Mouse (Mus musculus): ENCODE data around the gene Wnk2.

Wnk2 gene

GRCm38 (mm10) chr13:49134491-49134890 is 13.3 kb downstream of the Wnk2 start:
- DNase-seq: no peak

GRCm38 (mm10) chr13:49133125-49133524 is 14.7 kb downstream of the Wnk2 start:
- DNase-seq: no peak

DNA sequence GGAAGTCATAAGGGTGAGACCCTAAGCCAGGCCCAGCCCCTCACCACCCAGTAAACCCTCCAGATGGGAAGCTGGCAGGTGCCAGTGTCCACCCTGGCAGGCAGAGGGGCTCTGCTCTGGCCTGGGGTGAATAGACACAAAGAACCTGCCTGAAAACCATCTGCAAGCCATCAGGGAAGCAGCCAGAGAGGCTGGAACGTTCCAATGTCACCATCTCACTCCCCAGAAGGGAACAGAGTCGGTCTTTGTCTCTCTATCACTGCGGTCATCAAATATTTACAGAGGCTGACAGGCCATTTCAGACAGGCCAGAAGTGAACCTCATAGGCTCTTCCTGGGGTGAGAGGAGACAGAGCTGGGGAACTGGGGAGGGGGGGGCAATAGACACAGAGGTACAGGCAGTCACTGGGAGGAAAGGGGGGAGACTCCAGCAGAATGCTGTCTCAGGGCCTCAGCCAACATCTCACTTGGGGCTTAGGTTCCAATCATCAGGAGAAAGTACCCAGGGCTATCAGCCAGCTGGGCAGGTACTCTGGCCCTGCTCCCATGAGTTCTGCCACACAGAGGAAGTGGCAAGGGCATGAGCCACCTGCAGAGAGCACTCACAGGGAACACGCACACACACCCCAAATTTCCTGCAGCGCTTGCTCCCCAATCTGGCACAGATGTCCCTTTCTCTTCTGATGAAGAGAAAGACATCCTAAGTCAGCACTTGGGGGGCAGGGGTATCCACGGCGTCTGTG is 15.7 kb downstream of the Wnk2 start:
- peak; percentile 45 for DNase-seq

DNA sequence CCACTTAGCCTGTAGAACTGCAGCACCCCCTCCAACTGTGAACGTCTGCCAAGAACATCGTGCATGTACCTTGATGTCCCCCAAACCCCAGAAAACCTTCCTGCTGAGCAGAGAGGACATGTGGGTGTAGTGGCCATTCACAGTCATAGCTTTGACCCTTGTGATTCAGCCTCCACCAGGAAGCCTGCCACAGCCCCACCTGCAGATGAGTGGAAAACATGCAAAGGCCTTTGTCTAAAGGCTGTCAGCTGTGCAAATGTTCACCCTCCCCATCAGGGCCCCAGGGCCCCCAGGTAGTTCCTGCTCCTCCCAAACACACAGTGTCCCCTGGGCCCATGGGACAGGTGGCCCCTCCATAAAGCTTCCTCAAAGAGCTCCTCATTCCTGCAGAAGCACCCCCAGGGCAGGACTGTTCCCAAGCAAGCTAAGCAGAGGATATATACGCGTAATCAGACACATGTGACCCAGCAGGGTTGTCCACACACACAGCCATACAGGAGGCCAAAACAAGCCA is 16.4 kb downstream of the Wnk2 start:
- no peak for DNase-seq

DNA sequence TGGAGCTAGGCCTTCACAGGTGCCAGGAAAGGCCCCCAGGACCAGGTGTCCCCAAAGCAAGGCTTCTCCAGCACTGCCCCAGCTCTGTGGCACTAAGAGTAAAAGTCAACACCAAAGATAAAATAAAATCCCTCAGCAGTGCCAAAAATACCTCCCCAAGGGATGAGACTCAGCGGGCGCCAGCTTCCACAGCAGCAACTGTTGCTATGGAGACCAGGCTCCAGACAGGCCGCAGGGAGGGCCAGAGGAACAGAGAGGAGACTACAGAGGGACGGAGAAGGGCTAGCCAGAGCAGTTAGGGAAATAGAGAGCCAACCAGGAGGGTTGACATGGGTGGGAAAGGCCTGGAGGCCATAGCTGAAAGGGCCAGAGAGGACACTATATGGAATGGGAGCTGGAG is 18.0 kb downstream of the Wnk2 start:
- DNase-seq: no peak

- no peak for DNase-seq
These were observed 18.7 kb downstream of the Wnk2 start for GRCm38 (mm10) chr13:49129154-49129553.

- DNase-seq: no peak
These were observed 19.8 kb downstream of the Wnk2 start for GRCm38 (mm10) chr13:49127844-49128631.

GRCm38 (mm10) chr13:49122106-49122505 is 25.7 kb downstream of the Wnk2 start:
- no peak for DNase-seq

GRCm38 (mm10) chr13:49117563-49117962 is 30.3 kb downstream of the Wnk2 start:
- peak; percentile 36 for DNase-seq

DNA sequence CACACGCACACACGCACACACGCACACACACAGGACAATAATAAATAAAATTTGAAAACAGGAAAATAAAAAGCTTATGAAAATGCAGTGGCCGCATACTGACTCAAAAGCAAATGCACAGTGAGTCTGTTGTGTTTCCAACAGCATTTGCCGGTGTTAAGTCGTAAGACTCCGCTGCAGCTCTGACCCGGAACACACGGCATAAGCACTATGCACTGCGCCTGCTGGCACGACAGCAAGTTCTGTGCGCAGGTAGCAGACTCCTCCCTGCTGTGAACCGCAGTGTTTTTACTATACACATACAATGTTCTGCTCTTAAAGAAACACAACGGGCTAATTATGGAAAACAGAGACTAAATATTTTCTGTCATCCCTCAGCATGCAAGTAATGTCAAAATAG is 32.9 kb downstream of the Wnk2 start:
- no peak for DNase-seq

DNA sequence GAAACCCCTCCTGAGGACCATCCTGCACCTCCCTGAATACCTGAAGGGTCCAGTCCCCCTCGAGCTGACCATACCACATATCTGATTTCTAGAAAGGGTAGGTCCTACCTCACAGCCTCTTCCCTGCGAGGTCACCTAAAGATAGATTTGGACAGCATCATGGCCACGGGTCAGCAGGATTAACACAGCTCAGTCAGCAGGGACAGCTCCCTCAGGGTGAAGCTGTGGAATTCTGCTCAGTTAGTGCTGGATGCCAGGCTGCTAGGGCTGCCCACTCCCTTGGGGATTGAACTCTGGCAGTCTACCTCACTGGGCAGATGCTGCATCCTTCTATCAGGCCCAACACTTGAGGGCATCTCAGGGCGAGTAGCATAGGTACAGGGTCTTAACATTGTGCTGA is 33.7 kb downstream of the Wnk2 start:
- no peak for DNase-seq

GRCm38 (mm10) chr13:49113345-49113744 is 34.5 kb downstream of the Wnk2 start:
- no peak for DNase-seq

DNA sequence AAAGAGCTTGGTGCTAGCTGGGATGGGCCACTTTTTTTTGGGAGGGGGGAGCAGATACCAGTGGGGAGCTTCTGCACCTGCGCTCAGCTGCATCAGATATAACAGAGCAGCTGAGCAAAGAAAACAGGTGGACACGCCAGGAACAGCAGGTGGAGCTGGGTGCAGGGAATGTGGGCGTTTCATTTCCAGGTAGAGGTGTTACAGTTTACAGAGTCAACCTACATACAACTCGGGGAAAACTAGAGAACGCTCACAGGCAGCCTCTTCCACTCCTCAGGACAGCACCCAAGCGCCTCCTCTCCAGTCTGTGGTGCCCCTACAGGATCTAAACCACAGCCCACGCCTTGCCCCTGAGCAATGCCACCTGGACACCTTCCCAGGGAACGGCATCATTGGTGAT is 35.2 kb downstream of the Wnk2 start:
- DNase-seq: no peak

DNA sequence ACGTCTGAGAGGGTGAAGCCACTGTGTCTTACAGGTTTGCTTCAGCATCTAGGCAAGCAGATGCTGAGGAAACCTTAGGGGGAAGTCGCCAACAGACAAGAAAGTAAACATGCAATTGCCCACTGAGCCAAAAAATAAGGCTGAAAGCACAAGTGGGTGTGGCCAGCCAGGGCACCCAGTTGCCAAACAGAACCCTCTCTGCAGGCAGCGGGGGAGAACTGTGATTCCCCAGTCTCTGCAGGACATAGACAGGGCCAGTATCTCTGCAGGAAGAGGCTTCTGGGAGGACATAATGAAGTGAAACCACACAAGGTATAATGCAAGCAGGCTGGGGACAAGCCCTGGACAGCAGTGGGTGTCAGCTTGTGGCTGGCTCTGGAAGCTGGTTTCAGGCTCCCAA is 38.1 kb downstream of the Wnk2 start:
- DNase-seq: no peak

GRCm38 (mm10) chr13:49108119-49108846 is 39.5 kb downstream of the Wnk2 start:
- no peak for DNase-seq

DNA sequence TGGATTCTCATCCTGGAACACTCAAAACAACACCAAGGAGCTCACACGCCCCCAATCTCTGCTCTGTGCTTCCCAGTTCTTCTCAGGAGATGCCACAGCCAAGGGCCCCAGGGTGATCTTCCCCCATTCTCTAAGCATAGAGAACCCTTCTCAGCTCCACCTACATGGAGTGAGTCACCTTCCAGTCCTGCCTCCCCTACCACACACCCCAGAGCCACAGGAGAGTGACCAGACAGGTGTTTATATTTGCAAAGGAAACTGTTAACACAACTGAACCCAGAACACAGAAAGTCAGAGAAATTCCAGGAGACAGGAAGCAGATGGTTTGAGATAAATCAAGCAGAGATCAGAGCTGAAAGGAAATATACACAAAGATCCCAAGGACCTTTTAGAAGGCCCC is 43.9 kb downstream of the Wnk2 start:
- no peak for DNase-seq

- no peak for DNase-seq
These were observed 44.6 kb downstream of the Wnk2 start for GRCm38 (mm10) chr13:49103235-49103634.

- no peak for DNase-seq
These were observed 47.4 kb downstream of the Wnk2 start for GRCm38 (mm10) chr13:49100417-49100816.

GRCm38 (mm10) chr13:49096826-49097225 is 51.0 kb downstream of the Wnk2 start:
- DNase-seq: no peak

DNA sequence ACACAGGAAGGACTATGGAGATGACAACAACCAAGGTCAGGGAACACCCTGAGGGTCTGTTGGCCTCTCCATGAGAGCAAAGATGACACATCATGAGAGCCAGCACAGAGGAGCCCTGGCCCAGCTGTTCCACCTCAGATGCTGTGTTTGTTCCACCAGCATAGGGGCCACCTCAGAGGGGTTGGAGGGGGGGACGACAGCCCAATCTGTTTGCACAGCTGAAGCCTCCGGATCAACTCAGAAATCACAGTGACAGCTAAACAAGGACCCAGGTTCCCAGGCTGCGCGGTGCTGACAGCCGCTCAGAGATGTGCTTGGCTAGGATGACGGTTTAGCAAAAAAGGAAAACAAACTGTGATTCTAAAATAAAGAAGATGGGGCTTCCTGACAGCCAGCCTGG is 53.1 kb downstream of the Wnk2 start:
- DNase-seq: peak; percentile 63

GRCm38 (mm10) chr13:49093471-49093891 is 54.3 kb downstream of the Wnk2 start:
- peak; percentile 24 for DNase-seq

DNA sequence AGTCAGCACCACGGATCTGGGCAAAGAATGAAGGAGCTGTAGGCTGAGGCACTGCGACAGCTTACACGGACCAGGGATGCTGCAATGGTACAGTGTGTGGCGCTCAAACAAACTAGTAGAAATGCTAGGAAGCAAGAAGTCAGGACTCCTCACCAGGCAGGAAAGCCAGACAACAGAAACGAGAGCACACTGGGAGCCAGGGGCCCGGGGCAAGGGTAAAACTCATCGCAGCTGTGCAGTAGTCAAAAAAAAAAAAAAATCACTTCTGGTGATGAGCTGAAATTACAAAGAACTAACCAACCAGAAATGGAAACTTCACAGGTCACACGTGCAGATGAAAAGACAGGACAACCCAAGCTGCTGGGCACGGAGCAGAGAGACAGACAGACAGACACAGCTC is 55.2 kb downstream of the Wnk2 start:
- peak; percentile 59 for DNase-seq

GRCm38 (mm10) chr13:49090176-49090575 is 57.6 kb downstream of the Wnk2 start:
- DNase-seq: peak; percentile 55
